Mouse (Mus musculus) right cerebral cortex, postnatal 14 days (tissue): ENCODE measurements around the gene Gmeb2.

Experiments
- DNase-seq: peaks from one replicate; pipeline ENCODE4 v3.0.0; 2022

The Gmeb2 gene

GRCm38 (mm10) chr2:181220361-181220760, 67.5 kb downstream of the Gmeb2 start:
- DNase-seq: no peak

GRCm38 (mm10) chr2:181219538-181220216, 68.2 kb downstream of the Gmeb2 start, which contains the start of gene Fndc11:
Gene Fndc11 (plus strand): TSS chr2:181220013.
- DNase-seq: peak; percentile 50

GRCm38 (mm10) chr2:181218881-181219485, 68.9 kb downstream of the Gmeb2 start:
- DNase-seq: no peak

- no peak for DNase-seq
Observed at GRCm38 (mm10) chr2:181216037-181216436, 71.8 kb downstream of the Gmeb2 start.

- no peak for DNase-seq
Observed at GRCm38 (mm10) chr2:181213021-181213445, 74.8 kb downstream of the Gmeb2 start, which contains the start of gene Srms. Gene Srms (minus strand): TSS chr2:181213185.

- no peak for DNase-seq
Observed at GRCm38 (mm10) chr2:181212389-181213020, 75.3 kb downstream of the Gmeb2 start.

DNA sequence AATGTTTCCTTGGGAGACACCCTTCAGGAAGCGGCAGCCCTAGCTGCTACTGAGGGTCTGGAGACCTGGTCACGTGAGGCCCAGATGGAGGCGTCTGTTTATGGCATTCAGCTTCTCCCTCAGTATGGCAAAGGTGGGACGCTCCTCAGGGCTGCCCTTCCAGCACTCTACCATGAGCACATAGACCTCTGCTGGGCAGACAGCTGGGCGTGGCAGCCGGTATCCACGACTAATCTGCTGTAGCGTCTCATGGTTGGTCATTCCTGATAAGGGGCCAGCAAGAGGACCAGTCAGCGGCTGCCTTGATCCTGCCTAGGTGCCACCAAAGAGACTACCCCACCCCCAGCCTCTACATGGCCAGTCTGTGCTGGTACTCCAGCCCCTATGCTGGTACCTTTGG, 81.7 kb downstream of the Gmeb2 start:
- DNase-seq: no peak

GRCm38 (mm10) chr2:181205678-181206077, 82.2 kb downstream of the Gmeb2 start:
- DNase-seq: no peak

DNA sequence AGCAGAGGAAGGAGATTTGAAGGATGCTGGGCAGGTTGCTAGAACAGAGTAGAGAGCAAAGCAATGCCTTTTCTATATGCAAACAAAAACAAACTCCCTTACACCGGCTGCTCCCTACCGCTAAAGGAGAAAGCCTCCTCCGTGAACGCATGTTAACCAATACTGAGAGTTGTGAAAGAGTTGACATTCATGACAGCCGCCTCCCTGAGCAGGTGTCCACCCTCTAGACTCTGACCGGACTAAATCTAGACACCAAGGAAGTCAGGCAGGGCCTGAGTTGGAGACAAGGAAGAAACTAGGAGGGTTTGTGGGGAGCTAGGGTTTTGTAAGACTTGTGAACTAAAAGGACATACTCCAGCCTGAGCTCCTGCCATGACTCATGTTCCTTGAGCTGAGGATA, 84.9 kb downstream of the Gmeb2 start:
- no peak for DNase-seq

DNA sequence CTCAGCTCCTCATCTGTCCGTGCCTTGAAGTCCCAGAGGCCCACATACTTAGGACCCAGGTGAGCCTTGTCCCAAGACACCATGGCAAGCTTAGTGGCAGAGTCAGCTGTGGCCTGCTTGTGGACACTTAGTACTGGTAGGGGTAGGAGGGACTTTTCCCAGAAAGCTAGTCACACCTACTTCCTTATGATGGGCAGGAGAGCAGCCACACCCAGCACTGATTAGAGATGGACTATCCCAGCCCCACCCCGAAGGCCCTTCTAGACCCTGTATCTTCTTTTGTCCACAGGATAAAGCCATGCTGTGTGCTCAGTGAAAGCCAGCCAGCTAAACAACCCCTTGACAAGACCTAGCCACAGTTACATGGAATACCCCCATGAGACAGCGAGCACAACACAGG, 85.4 kb downstream of the Gmeb2 start, which contains the start of gene Ptk6:
Gene Ptk6, minus strand, starts transcription at position 368 of the 400 bp plus-strand sequence.
- no peak for DNase-seq

DNA sequence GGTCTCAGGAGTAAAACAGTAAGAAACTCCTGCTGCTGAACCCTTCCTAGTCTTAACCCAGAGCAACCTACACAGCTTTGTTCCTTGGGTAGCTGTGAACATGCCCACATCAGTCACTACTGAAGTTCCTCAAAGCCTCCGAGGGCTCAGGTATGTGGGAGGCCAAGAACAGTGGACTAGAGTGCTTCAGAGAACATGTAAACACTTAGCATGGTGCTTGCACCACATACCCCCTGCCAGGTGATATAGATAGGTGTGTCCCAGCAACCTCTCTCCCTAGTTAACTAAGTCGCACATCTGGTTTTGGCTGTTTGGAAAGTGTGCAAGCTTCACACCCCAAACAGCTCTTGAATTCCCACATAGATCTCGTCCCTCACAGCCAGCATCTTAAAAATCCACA, 86.2 kb downstream of the Gmeb2 start:
- no peak for DNase-seq
